Mouse (Mus musculus) left cerebral cortex, adult 2 months (tissue): ENCODE measurements around the gene Rbm45. TPM values are rescaled to one million over a fixed set of nuclear protein-coding genes. Genes with fewer than 3 reads are reported as not detected.

Source experiments
- DNase-seq, 2 experiments: peaks; one replicate each; pipeline ENCODE4 v3.0.0; 2021 to 2022; ENCODE audit warnings: low spot score in 2 of 2, mixed read lengths in 1 of 2; ENCODE audit errors: extremely low spot score in 1 of 2
- H3K27ac ChIP-seq: fragments of 200-600 bp; 2 replicates; pipeline ENCODE4 v1.8.1; 2022
- H3K4me3 ChIP-seq: fragments of 200-600 bp; 2 replicates; pipeline ENCODE4 v1.8.1; 2022
- CTCF ChIP-seq: fragments of 200-600 bp; IDR thresholded peaks from 2 replicates; pipeline ENCODE4 v1.8.1; 2022; ENCODE audit warnings: antibody characterized with exemption, mild to moderate bottlenecking, moderate library complexity
- intact Hi-C: fragments of 180-260 bp; cut with DNase I; formaldehyde crosslinking; loops from one replicate; pipeline ENCODE4 v1.15.1; 2025
- long read RNA-seq, 2 experiments: library from polyadenylated mRNA; stranded (forward); transcript quantifications; one replicate each; pipeline ENCODE4 v2.0.0; 2021; ENCODE audit warnings: borderline mapping rate in 2 of 2
- total RNA-seq, 2 experiments: library from RNA; stranded (reverse); gene quantifications; 2 replicates each; pipeline ENCODE4 v1.2.3; 2021

The Rbm45 gene
- total RNA-seq, result 10 to 100 TPM; 40.4 to 41.7 TPM
- long read RNA-seq, experiment 1, transcript Rbm45-201 (10 exons, 1,898 nt), result major isoform, 16 of 21 reads
- long read RNA-seq, experiment 1, partial matches to known transcripts, result 2 of 21 reads
- long read RNA-seq, experiment 1, other reads (novel, unspliced or antisense), result 3 of 21 reads
- long read RNA-seq, experiment 2, partial matches to known transcripts, result 5 of 11 reads
- long read RNA-seq, experiment 2, other reads (novel, unspliced or antisense), result 2 of 11 reads

DNA sequence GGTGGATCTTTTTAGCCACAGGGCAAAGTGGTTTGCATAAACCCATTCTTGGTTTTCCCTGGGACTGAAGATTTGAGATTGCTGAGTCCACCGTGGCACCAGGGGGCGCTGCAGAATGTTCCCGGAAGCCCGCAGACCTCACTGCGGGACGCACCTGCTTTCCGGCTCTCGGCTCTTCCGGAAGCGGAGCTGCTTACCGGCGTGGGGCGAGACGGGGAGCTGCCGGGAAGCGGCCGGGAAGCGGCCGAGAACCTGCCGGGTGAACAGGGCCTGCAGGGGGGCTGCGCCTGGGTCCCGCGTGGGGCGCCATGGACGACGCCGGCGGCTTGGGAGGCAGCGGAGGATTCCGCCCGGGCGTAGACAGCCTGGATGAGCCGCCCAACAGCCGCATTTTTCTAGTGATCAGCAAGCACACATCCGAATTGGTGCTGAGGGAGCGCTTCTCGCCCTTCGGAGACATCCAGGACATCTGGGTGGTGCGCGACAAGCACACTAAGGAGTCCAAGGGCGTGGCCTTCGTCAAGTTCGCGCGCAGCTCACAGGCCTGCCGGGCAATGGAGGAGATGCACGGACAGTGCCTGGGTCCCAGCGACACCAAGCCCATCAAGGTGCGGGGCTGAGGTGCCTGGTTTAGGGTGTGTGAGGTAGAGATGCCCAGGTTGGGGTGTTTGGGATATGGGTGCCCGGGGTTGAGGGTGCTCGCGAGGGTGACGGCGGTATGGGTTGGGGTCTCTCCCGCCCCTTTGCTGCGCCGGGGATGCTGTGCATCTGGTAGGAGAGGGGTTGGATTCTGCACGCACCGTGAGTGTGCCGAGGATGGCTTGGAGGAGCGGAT, at the start of gene Rbm45:
Gene Rbm45 (plus strand): TSS at position 164 of the 835 bp plus-strand sequence.
- peak within 1 kb of the TSS; percentile 97 for H3K4me3 ChIP-seq
- peak; percentile 89 to 92 for DNase-seq
- H3K27ac ChIP-seq, result peak within 1 kb of the TSS; percentile 85
- intact Hi-C loops, result loop anchor here (5.0 kb wide), 2 partner anchors 217 to 243 kb away; no protein-coding TSS in a partner anchor
- peak; percentile 93 for TF ChIP-seq CTCF

DNA sequence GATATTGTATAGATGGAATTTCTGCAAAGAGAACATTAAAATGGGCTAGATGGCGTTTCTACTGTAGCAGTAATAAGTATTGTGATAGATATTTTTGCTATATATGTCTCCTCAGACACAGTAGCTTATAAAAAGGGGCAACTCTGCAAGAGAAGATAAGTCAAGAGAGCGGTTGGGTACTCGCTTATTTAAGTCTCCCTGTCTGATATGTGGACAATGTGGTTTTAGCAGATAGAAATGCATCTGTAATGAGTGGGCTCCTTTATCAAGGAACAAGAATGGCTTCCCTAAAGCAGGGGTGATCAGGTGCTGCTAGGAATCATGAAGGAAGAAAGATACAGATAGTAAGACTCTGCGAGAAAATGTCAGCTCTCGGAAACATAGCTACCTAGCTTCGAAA, 49.4 kb upstream of the Rbm45 start:
- Histone ChIP-seq H3K4me3 (no peak overlapping the region), H3K27ac (no peak overlapping the region)
- TF ChIP-seq CTCF, result no peak
- intact Hi-C loops, result no loop called here
- no peak for DNase-seq

DNA sequence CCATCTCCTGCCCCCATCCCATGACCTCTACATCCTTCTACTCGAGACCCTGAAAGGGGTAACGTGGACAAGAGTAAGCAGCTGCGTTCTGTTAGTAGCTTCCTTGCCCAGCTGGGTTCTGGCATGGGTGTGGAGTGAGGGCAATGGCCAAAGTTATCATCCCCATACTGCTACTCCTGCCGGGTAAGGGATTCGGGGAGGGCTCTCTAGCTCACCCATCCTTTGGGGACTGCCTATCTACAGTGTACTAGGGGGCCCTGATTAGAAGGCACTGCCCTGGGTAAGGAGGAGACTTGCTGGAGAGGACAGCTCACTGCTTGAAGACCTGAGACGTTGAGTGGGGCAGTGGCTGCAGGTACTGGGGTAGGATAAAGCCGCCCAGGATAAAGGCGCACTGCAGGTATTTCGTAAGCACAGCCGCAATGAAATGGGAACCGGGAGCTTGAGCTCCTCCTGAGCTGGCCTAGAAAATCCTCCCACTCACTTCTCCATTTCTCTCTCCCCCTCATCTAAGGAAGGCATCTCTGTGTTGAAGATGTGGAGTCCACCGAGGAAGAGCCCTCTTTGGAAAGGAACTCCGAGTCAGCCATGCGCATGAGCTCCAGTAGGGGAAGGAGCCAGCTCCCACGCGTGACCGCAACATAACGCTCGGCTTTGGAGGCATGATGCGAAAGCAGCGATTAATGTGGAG, 46.5 kb upstream of the Rbm45 start:
- DNase-seq, result peak in 1 of 2 experiments; percentile 32
- Histone ChIP-seq H3K27ac (no peak overlapping the region), H3K4me3 (no peak overlapping the region)
- TF ChIP-seq CTCF, result no peak; the same call in 1 of the 2 replicates
- intact Hi-C loops, result no loop called here

DNA sequence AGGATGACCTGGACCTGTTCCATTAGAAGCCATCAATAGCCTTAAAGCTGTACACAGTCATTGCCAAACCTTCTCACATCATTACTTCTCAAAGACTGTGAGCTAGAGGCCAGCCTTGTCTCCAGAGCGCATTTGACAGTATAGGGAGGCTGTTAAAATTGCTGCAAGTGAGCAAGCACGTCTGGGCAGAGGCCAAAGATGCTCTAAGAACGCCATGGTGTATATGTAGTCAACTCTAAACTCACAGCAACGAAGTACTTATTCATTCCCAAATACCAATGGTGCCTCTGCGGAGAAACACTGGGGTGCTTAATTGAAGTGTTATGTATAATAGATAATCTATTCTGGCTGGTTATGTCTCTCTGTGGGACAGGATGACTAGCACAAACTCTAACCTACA, 45.3 kb upstream of the Rbm45 start:
- no peak for DNase-seq
- intact Hi-C loops, result no loop called here
- no peak for TF ChIP-seq CTCF
- Histone ChIP-seq H3K27ac (no peak overlapping the region), H3K4me3 (no peak overlapping the region)

DNA sequence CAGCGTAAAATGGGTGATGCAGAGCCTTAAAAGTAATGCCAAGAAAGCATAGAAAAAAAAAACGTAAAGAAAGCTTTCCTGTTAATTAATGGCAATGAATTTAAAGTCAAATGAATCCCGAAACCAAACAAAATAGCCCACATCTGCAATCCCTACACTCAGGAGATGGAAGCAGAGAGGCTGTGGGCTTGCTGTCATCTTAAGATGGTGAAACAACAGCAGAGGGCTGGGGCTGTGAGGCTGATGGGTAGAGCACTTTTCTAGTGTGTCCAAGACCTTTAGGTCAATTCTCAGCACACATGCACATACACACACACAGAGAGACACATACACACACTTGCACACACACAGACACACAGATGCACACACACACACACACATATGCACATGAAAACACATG, 43.6 kb upstream of the Rbm45 start:
- H3K4me3 ChIP-seq, result no peak overlapping the region
- intact Hi-C loops, result no loop called here
- no peak overlapping the region for H3K27ac ChIP-seq
- no peak for TF ChIP-seq CTCF
- DNase-seq, result no peak

DNA sequence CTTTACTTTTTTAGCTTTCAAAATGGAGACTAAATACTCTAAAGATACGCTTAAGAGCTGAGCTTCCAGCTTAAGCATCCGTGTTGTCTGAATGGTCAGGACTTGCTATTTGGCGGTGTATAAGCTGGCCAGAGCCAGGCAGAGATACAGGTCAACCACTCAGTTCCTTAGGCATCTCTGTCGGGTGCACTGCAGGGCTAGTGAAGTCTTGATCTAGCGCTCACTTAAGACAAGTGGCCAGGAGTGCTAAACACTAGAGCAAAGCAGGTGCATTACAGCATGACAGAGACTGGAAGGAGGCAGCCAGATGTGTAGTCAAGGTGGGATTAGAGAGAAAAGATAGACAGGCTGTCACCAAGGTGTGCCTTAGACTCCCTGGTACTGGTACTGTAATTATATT, 39.7 kb upstream of the Rbm45 start:
- no peak for TF ChIP-seq CTCF
- intact Hi-C loops, result loop anchor here (10.0 kb wide), 1 partner anchor 205 kb away; no protein-coding TSS in a partner anchor
- Histone ChIP-seq H3K27ac (no peak overlapping the region), H3K4me3 (no peak overlapping the region)
- no peak for DNase-seq

DNA sequence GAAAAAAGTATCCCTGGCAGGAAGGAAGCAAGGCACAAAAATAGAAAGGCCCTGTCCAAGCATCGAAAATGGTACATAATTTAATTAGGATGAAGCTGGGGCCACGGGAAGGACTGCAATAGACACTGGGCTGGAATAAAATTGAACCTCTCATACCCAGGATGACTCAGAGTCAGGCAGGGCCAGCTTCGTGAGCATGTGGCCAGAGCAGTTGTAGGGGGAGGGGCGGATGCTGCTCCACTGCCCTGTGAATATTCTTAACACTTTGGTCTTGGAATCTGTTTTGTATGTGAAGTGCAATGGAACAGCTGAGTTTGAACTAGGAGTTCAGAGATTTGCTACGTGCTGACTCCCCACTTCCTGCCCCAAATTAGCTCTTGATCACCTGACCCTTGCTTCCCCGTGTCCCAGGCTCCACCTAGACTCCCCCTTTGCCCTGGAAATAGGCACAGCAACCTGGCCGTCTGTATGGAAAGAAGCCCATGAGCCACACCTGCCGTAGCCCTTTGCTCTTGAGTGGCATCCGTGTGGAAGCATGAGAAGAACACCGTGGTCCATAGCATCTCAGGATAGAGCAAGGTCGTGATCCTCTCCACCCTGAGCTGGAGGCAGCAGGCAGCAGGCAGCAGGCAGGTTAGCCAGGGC, 37.5 kb upstream of the Rbm45 start:
- intact Hi-C loops, result loop anchor here (10.0 kb wide), 1 partner anchor 207 kb away; no protein-coding TSS in a partner anchor
- Histone ChIP-seq H3K27ac (no peak overlapping the region), H3K4me3 (no peak overlapping the region)
- no peak for DNase-seq
- TF ChIP-seq CTCF, result no peak

DNA sequence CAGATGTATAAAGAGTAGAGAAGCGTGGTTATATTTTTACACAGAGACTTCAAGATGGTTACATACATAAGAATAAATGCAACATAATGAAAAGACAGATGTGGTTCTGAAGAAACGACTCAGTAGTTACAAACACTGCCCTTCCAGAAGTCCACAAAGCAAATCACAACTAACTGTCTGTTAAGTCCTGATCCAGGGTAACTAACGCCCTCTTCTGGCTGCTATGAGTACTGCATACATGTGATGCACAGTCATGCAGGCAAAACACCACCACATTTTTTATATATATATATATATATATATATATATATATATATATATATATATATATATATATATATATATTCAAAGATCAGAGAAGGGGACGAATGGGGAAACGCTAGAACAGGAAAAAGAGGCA, 35.2 kb upstream of the Rbm45 start:
- peak; percentile 32 for TF ChIP-seq CTCF
- Histone ChIP-seq H3K4me3 (no peak overlapping the region), H3K27ac (no peak overlapping the region)
- intact Hi-C loops, result loop anchor here (10.0 kb wide), 1 partner anchor 210 kb away; no protein-coding TSS in a partner anchor
- no peak for DNase-seq

DNA sequence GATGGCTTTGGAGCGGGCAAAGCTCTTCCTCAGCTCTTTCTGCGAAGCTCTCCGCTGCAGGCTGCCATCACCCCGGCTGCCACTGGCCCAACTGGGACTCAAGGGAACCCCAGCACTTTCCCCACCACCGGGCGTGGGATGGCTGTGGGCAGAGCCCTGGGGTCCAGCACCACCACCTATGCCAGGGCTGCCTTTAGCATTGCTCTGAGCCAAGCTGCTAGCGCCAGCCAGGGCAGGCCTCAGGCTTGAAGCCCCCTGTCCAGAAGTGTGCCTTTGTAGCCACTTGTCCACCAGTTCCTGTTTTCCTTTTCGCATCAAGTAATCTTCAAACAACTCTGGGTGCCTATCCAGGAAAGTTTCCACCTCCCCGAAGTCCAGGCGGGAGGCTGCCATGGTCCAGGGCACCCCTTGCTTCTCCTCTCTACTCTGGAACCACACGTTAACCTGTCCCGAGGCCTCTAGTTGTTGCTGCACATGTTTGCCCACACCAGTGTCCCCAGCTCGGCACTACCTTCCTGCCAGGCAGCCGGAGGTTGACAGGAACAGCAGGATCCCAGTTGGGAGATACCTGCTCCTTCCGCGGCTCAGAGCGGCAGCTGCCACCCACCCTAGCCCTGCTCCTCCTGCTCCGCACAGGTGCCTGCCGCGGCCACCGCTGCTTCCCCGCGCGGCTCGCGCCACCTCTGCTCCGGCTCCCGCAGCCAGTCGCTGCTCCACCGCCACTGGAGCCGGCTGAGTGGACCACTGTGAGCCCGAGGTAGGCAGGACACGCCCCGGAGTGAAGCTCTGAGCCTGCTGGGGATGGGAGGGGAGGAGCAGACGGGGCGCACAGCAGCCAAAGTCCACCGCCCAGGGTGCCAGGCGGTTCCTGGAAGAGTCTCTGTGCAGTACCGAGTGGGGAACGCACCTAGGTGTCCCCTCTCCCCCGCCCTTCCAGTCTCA, 31.3 kb upstream of the Rbm45 start, which contains the start of gene Pde11a:
Gene Pde11a (minus strand): TSS at position 560 of the 942 bp plus-strand sequence.
- Histone ChIP-seq H3K4me3 (peak within 1 kb of the TSS; percentile 45), H3K27ac (no peak within 1 kb of the TSS)
- no peak for TF ChIP-seq CTCF
- peak in 1 of 2 experiments; percentile 23 for DNase-seq
- intact Hi-C loops, result loop anchor here (1.0 to 10.0 kb wide), 2 partner anchors 79 to 214 kb away; no protein-coding TSS in a partner anchor

DNA sequence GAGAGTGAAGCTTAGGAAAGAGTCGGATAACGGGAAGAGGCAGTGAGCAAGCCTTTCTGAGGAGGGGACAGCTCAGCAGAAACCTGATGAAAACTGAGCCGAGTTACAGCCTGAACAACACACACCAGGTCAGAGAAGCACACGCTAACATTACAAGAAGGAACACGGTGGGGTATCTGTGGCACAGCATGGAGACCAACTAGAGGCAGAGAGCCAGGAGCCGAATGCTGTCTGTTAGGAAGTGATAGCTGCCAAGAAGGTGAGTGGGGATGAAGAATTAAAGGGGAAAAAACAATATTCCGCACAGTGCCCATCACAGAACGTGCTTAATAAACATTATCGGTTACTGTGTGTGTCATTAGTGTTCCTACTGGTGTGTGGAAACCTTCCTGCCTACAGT, 27.6 kb upstream of the Rbm45 start:
- TF ChIP-seq CTCF, result no peak
- Histone ChIP-seq H3K27ac (no peak overlapping the region), H3K4me3 (no peak overlapping the region)
- intact Hi-C loops, result no loop called here
- no peak for DNase-seq
